Mouse (Mus musculus) liver, adult 2 months (tissue): ENCODE results near the gene C1qtnf2.

Experiments used
- CTCF ChIP-seq: fragments of 200-500 bp; IDR thresholded peaks from 2 replicates; pipeline ENCODE4 v1.5.1; 2011; ENCODE audit warnings: low read depth, low read length, control low read depth
- POLR2A ChIP-seq: fragments of 200-500 bp; IDR thresholded peaks from 2 replicates; pipeline ENCODE4 v1.6.1; 2011; ENCODE audit warnings: low read length, control low read depth; ENCODE audit not compliant: insufficient read depth; ENCODE audit errors: extremely low read depth

- TF ChIP-seq CTCF (no peak), POLR2A (no peak)
These were observed 44.7 kb downstream of the C1qtnf2 start for GRCm38 (mm10) chr11:43518821-43519220.
